Mouse (Mus musculus): Measurements from ENCODE around the gene Ift88. TPM values are rescaled to one million over a fixed set of nuclear protein-coding genes. Genes with fewer than 3 reads are reported as not detected.

Ift88 gene
- total and polyA plus RNA-seq, 3 experiments = 6.7 to 12.3 (median 8.1) TPM

DNA sequence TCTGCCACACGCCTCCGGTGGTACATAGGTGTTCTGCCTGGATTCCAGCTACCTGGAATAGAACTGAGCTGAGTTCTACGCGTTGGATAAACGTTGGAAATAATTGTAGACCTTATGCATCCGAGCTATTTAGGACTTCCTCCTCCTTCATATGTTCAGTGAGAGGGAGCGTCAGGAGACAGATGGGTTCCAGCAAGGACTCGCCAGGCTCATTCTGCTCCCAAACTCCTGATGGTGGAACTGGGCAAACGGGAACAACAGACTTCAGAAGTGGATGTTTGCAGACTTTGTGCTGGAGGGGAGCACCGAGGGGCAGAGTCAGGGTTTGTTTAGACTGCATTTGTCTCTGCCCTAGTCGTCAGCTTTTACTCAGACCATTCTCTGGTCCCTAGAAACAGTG is 116.8 kb downstream of the Ift88 start:
- Histone ChIP-seq H3K4me3 (replicated peaks in 1 of 3; ENCODE audit: low read depth in 2 of 3, low read length in 2 of 3, poor library complexity in 1 of 3) (no peak overlapping the region), H3K9me3 (replicated peaks; ENCODE audit: low read length) (no peaks in the 10 kb centered on the region), H3K27ac (ENCODE audit: insufficient read depth, low read depth) (no peak overlapping the region), H3K27me3 (replicated peaks) (peaks cover 1% of the 10 kb centered on the region), H3K4me1 (ENCODE audit: control insufficient read depth in 1 of 2, insufficient read depth in 2 of 2) (peaks cover 0 to 18% of the 10 kb centered on the region in 2 experiments; a peak in 2 of 4 replicates), H3K79me2 (replicated peaks; ENCODE audit: control insufficient read depth, extremely low read depth, insufficient read depth, poor library complexity, severe bottlenecking) (no peaks in the 10 kb centered on the region), H3K36me3 (replicated peaks in 1 of 2; ENCODE audit: control insufficient read depth in 1 of 2, insufficient read depth in 1 of 2, low read length in 1 of 2) (peaks cover 0 to 2% of the 10 kb centered on the region in 2 experiments), H3K9ac (ENCODE audit: insufficient read depth, low read depth) (no peak overlapping the region), H3K4me2 (ENCODE audit: insufficient read depth, low read depth, poor library complexity, severe bottlenecking) (no peak overlapping the region)
- dilution Hi-C loops (cut with MboI; ENCODE audit: extremely low pct_ligation_motif_present, extremely low pct_unique_long_range_greater_than_20kb, low sequenced_read_pairs) (no loop called here), in situ Hi-C loops (cut with MboI; ENCODE audit: low pct_ligation_motif_present, low pct_unique_long_range_greater_than_20kb, low sequenced_read_pairs) (no loop called here)
- no peak for DNase-seq (ENCODE audit: extremely low read depth)
- TF ChIP-seq GABPA (IDR thresholded peaks at IDR 0.05; ENCODE audit: insufficient replicate concordance, low read depth, low read length) (no peak), SMC3 (IDR thresholded peaks at IDR 0.05; ENCODE audit: low read depth, low read length) (no peak), RAD21 (IDR thresholded peaks at IDR 0.05; ENCODE audit: low read depth, low read length) (no peak), MAZ (IDR thresholded peaks at IDR 0.05; ENCODE audit: low read depth, low read length) (no peak), ETS1 (conservative IDR thresholded peaks at IDR 0.05; ENCODE audit: low read depth, low read length) (no peak), CHD2 (IDR thresholded peaks at IDR 0.05; ENCODE audit: low read length) (no peak)

- no peak overlapping the region for H3K9ac ChIP-seq (ENCODE audit: insufficient read depth, low read depth)
- no peak overlapping the region for H3K4me3 ChIP-seq (replicated peaks in 1 of 3; ENCODE audit: low read depth in 2 of 3, low read length in 2 of 3, poor library complexity in 1 of 3)
- no peaks in the 10 kb centered on the region for H3K27me3 ChIP-seq (replicated peaks)
- no peak for DNase-seq (ENCODE audit: extremely low read depth)
- in situ Hi-C loops (cut with MboI; ENCODE audit: low pct_ligation_motif_present, low pct_unique_long_range_greater_than_20kb, low sequenced_read_pairs) = no loop called here
- H3K9me3 ChIP-seq (replicated peaks; ENCODE audit: low read length) = no peaks in the 10 kb centered on the region
- dilution Hi-C loops (cut with MboI; ENCODE audit: extremely low pct_ligation_motif_present, extremely low pct_unique_long_range_greater_than_20kb, low sequenced_read_pairs) = no loop called here
- no peaks in the 10 kb centered on the region for H3K79me2 ChIP-seq (replicated peaks; ENCODE audit: control insufficient read depth, extremely low read depth, insufficient read depth, poor library complexity, severe bottlenecking)
- no peak overlapping the region for H3K27ac ChIP-seq (ENCODE audit: insufficient read depth, low read depth)
- peaks cover 0 to 6% of the 10 kb centered on the region in 2 experiments for H3K36me3 ChIP-seq (replicated peaks in 1 of 2; ENCODE audit: control insufficient read depth in 1 of 2, insufficient read depth in 1 of 2, low read length in 1 of 2)
- no peak overlapping the region for H3K4me2 ChIP-seq (ENCODE audit: insufficient read depth, low read depth, poor library complexity, severe bottlenecking)
- H3K4me1 ChIP-seq (ENCODE audit: control insufficient read depth in 1 of 2, insufficient read depth in 2 of 2) = peaks cover 0 to 20% of the 10 kb centered on the region in 2 experiments; a peak in 2 of 4 replicates
- TF ChIP-seq CHD1 (IDR thresholded peaks at IDR 0.05; ENCODE audit: low read depth, low read length) = no peak
- TF ChIP-seq ZNF384 (IDR thresholded peaks at IDR 0.05; ENCODE audit: low read depth, low read length) = no peak
- no peak for TF ChIP-seq RCOR1 (conservative IDR thresholded peaks at IDR 0.05; ENCODE audit: low read depth, low read length)
- TF ChIP-seq GABPA (IDR thresholded peaks at IDR 0.05; ENCODE audit: insufficient replicate concordance, low read depth, low read length) = no peak
- TF ChIP-seq TBP (conservative IDR thresholded peaks at IDR 0.05; ENCODE audit: low read depth, low read length) = no peak
Measured at GRCm38 (mm10) chr14:57542231-57542630, 118.4 kb downstream of the Ift88 start.

- in situ Hi-C loops (cut with MboI; ENCODE audit: low pct_ligation_motif_present, low pct_unique_long_range_greater_than_20kb, low sequenced_read_pairs) = no loop called here
- peaks cover 0 to 13% of the 10 kb centered on the region in 2 experiments; a peak in 2 of 4 replicates for H3K4me1 ChIP-seq (ENCODE audit: control insufficient read depth in 1 of 2, insufficient read depth in 2 of 2)
- DNase-seq (ENCODE audit: extremely low read depth) = peak; percentile 21
- H3K9me3 ChIP-seq (replicated peaks; ENCODE audit: low read length) = no peaks in the 10 kb centered on the region
- peak; percentile 23; the same call in 1 of the 2 replicates for TF ChIP-seq SMC3 (IDR thresholded peaks at IDR 0.05; ENCODE audit: low read depth, low read length)
- TF ChIP-seq CTCF (conservative IDR thresholded peaks at IDR 0.05 in 1 of 2, IDR thresholded peaks at IDR 0.05 in 1 of 2; ENCODE audit: low read depth in 2 of 2, low read length in 2 of 2) = peak in 1 of 2 experiments; percentile 40; a peak in 2 of 4 replicates
- no peak for TF ChIP-seq SIN3A (IDR thresholded peaks at IDR 0.05; ENCODE audit: low read length)
- TF ChIP-seq PAX5 (IDR thresholded peaks at IDR 0.05; ENCODE audit: low read length) = no peak
- no peak for TF ChIP-seq JUN (IDR thresholded peaks at IDR 0.05; ENCODE audit: insufficient read depth, low read depth, low read length)
- no peak for TF ChIP-seq POLR2A (IDR thresholded peaks at IDR 0.05; ENCODE audit: low read depth, low read length)
- no peak for TF ChIP-seq BHLHE40 (IDR thresholded peaks at IDR 0.05; ENCODE audit: low read depth, low read length)
- no peak for TF ChIP-seq MXI1 (IDR thresholded peaks at IDR 0.05; ENCODE audit: low read depth, low read length)
- TF ChIP-seq NELFE (IDR thresholded peaks at IDR 0.05; ENCODE audit: low read depth, low read length) = no peak
- no peak for TF ChIP-seq JUND (conservative IDR thresholded peaks at IDR 0.05; ENCODE audit: low read depth, low read length)
- no peak for TF ChIP-seq UBTF (IDR thresholded peaks at IDR 0.05; ENCODE audit: low read depth, low read length)
- no peak for TF ChIP-seq ZKSCAN1 (IDR thresholded peaks at IDR 0.05; ENCODE audit: borderline replicate concordance, low read depth, low read length)
- peak; percentile 77 for TF ChIP-seq ZNF384 (IDR thresholded peaks at IDR 0.05; ENCODE audit: low read depth, low read length)
- TF ChIP-seq RAD21 (IDR thresholded peaks at IDR 0.05; ENCODE audit: low read depth, low read length) = peak; percentile 38
- no peak for TF ChIP-seq MYC (IDR thresholded peaks at IDR 0.05; ENCODE audit: low read depth, low read length)
- no peak for TF ChIP-seq EP300 (IDR thresholded peaks at IDR 0.05; ENCODE audit: low read length)
- no peak overlapping the region for H3K4me2 ChIP-seq (ENCODE audit: insufficient read depth, low read depth, poor library complexity, severe bottlenecking)
- no peaks in the 10 kb centered on the region for H3K79me2 ChIP-seq (replicated peaks; ENCODE audit: control insufficient read depth, extremely low read depth, insufficient read depth, poor library complexity, severe bottlenecking)
- peaks cover 0 to 13% of the 10 kb centered on the region in 2 experiments for H3K36me3 ChIP-seq (replicated peaks in 1 of 2; ENCODE audit: control insufficient read depth in 1 of 2, insufficient read depth in 1 of 2, low read length in 1 of 2)
- no peak overlapping the region for H3K9ac ChIP-seq (ENCODE audit: insufficient read depth, low read depth)
- dilution Hi-C loops (cut with MboI; ENCODE audit: extremely low pct_ligation_motif_present, extremely low pct_unique_long_range_greater_than_20kb, low sequenced_read_pairs) = no loop called here
- H3K4me3 ChIP-seq (replicated peaks in 1 of 3; ENCODE audit: low read depth in 2 of 3, low read length in 2 of 3, poor library complexity in 1 of 3) = no peak overlapping the region
- H3K27me3 ChIP-seq (replicated peaks) = no peaks in the 10 kb centered on the region
- no peak overlapping the region for H3K27ac ChIP-seq (ENCODE audit: insufficient read depth, low read depth)
Measured at GRCm38 (mm10) chr14:57543420-57544039, 119.7 kb downstream of the Ift88 start.
